Mouse (Mus musculus) embryonic fibroblast, embryonic 13.5 days (primary cell): Measurements from ENCODE around the gene Car5a. TPM values are rescaled to one million over a fixed set of nuclear protein-coding genes. Genes with fewer than 3 reads are reported as not detected.

Experiments
- H3K27ac ChIP-seq: 2 replicates; pipeline ENCODE4 v1.5.1; 2012; ENCODE audit warnings: low read length, control low read depth, inconsistent platforms; ENCODE audit not compliant: insufficient read depth
- H3K4me1 ChIP-seq: 2 replicates; pipeline ENCODE4 v1.6.1; 2011; ENCODE audit warnings: low read length; ENCODE audit not compliant: control insufficient read depth, insufficient read depth
- H3K4me3 ChIP-seq: 2 replicates; pipeline ENCODE4 v1.5.1; 2011; ENCODE audit warnings: mild to moderate bottlenecking, control low read depth, low read length; ENCODE audit not compliant: insufficient read depth
- CTCF ChIP-seq: IDR thresholded peaks from 2 replicates; pipeline ENCODE4 v1.5.1; 2011; ENCODE audit warnings: mild to moderate bottlenecking, control low read depth, low read length, moderate library complexity, borderline replicate concordance; ENCODE audit not compliant: insufficient read depth
- POLR2A ChIP-seq: IDR thresholded peaks from 2 replicates; pipeline ENCODE4 v1.6.1; 2011; ENCODE audit warnings: low read depth, mild to moderate bottlenecking, control low read depth, low read length, moderate library complexity
- polyA plus RNA-seq: library from polyadenylated mRNA; stranded (reverse); fragments of >200 nt; gene quantifications from 2 replicates; pipeline ENCODE4 v1.2.4, GENCODE M21; 2011; ENCODE audit warnings: low read depth; ENCODE audit not compliant: missing spikeins, insufficient read length

Car5a gene
- polyA plus RNA-seq, 1 experiment, result 3.5 TPM

DNA sequence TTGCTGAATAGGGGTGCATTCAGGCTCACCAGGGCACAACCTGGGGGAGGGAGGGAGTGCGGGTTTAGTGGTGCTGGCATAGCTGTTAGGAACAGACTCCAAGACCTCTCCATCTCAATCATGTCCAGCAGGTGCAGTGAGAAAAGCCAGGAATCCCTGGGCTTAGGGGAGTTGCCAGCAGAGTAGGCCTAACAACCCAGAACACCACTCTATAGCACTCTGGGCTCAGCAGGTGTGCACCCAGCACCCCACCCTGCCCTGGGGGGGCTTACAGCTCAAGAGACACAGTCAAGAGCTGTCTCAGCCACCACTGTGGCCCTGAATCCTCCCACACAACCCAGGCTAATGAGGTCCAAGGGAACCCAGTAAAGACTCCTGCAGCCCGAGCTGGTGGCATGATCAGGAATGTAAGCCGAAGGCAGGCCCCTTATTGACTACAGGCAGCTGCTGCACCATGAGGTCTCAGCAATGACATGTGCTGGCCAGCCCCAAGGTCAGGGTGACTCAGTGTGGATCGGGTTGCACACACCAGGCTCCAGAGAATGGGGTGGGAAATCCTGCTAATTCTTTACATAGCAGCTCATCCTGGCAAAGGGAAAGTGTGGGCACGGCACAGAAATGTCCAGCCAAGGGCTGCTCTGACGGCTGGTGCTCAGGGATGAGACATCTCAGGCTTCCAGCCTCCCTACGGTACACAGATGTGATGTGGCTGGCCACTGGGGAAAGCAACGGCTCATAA is 43.0 kb downstream of the Car5a start:
- no peak overlapping the region for H3K4me3 ChIP-seq
- H3K27ac ChIP-seq, result peak overlapping the region; percentile 34
- no peak for TF ChIP-seq POLR2A
- peaks cover 38% of the 10 kb centered on the region for H3K4me1 ChIP-seq

DNA sequence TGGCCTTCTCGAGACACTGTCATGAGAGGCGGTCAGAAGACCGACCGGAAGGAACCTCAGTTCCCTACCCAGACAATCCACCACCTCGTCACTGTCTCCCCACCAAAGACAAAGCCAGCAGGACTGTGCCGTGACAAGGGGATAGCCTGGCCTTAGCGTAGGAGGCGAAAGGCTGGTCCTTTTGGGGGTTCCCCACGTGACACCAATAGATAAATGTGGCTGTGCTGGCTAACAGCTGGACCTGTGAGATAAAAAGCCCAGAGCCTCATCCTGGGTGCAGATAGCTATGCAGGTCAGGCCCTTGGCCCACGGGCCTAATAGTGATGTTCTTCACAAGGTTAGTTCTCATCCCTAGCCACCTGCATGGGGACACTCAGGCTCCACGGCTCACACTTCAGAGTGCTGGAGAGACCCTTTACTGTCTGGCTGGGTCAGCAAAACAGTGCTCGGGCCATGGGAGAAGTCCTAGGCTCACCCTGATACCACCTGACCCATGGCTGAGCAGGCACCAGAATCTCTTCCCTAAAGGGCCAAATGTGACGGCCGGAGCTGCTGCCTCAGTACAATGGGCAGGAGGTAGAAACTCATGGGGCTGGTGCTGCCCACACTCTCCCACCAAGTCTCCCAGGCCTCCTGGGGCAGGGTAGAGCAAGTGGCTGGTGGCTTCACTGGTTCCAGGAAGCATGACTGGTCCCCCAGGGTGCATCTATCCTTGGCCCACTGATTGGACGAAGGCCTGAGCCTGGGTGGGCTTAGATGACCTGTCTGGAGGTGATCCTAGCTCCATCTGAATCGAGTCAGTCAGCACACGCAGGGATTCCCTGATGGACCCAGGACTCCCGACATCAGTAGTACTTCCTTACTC is 45.3 kb downstream of the Car5a start:
- Histone ChIP-seq H3K4me1 (peaks cover 35% of the 10 kb centered on the region), H3K4me3 (no peak overlapping the region), H3K27ac (peak overlapping the region; percentile 92)
- TF ChIP-seq CTCF (no peak), POLR2A (no peak)

DNA sequence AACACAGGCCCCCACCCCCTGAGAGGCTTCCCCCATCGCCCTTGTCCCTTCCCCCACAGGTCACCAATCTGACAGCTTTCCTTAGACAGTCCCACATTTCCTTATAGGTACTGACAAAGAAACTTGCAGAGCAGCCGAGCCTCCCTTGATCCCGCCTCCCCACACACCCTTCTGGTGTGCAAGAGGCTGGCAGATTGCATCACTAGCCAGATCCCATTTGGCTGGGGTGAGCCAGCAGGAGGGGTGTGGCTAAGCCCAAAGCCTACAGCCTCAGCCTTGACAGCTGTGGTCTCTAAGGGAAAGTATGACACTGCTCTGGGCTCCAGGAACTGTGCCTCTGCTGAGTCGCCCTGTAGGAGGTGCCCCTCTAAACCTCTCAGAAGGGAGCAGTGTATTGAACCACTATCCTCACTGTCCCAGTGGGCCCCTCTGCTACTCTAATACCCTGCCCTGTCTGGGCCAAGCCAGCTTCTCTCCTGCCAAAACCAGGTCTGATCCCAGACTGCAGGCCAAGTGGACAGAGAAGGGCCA is 46.2 kb downstream of the Car5a start:
- TF ChIP-seq POLR2A (0 out of 2 replicates have a peak, but pooled peaks have one; percentile 56), CTCF (no peak)
- Histone ChIP-seq H3K4me3 (no peak overlapping the region), H3K4me1 (peaks cover 35% of the 10 kb centered on the region)

DNA sequence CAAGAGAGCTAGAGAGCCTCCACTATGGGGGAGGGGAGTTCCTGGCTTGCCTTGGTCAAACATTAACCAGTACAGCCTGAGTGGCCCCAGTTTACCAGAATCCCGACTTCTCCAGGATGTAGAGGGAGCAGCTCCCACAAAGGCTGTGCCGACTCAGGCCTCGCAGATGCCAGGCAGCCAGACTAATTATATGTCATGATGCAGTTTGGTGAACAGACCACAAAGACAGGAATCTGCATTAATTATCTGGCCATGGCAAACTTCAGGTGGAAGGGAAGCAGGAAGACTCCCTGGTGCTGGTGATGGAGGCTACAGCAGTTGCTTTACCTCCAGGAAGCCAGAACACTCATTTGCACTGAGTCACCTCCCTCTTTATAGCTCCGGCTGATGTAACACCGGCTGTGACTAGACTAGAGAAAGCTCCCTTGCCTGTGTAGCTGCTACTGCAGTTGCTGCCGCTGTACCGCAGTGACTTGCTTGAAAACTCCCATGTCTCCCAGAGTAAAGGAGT is 46.8 kb downstream of the Car5a start:
- TF ChIP-seq POLR2A (peak; percentile 64; the same call in 1 of the 2 replicates), CTCF (no peak)
- no peak overlapping the region for H3K4me3 ChIP-seq
- H3K27ac ChIP-seq, result peak overlapping the region; percentile 92
- peaks cover 35% of the 10 kb centered on the region for H3K4me1 ChIP-seq

More for the DNA sequence above, 46.2 kb downstream of the Car5a start:
- peak overlapping the region; percentile 92 for H3K27ac ChIP-seq

- H3K27ac ChIP-seq, result peak overlapping the region; percentile 92
- H3K4me3 ChIP-seq, result no peak overlapping the region
- H3K4me1 ChIP-seq, result peaks cover 29% of the 10 kb centered on the region
- TF ChIP-seq CTCF, result no peak
- 0 out of 2 replicates have a peak, but pooled peaks have one; percentile 16 for TF ChIP-seq POLR2A
Measured at GRCm38 (mm10) chr8:121897205-121897604, 47.5 kb downstream of the Car5a start.

GRCm38 (mm10) chr8:121896476-121897145 is 48.1 kb downstream of the Car5a start:
- TF ChIP-seq CTCF (no peak), POLR2A (no peak)
- no peak overlapping the region for H3K4me3 ChIP-seq
- peaks cover 27% of the 10 kb centered on the region for H3K4me1 ChIP-seq
- no peak overlapping the region; the same call in 1 of the 2 replicates for H3K27ac ChIP-seq

DNA sequence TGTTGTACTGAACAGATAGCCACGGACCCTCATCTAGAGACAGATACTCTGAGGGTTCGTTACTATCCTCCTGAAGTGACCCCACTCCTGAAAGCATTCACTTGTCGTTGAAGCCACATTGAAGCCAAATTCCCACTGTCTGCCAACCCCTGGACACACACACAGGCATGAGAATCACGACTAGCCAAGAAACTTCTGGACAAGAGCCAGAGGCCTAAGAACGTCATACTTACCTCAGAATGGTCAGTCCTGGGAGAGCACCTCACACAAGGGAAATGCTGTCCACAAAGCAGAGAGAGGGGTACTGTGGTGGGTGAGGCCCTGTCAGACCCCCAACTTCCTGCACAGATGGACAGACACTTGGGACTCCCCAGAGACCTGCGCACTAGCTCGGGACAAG is 48.8 kb downstream of the Car5a start:
- TF ChIP-seq POLR2A (no peak), CTCF (no peak)

GRCm38 (mm10) chr8:121892875-121893274 is 51.8 kb downstream of the Car5a start:
- peaks cover 25% of the 10 kb centered on the region for H3K4me1 ChIP-seq
- TF ChIP-seq CTCF (no peak), POLR2A (no peak)
- no peak overlapping the region for H3K27ac ChIP-seq
- no peak overlapping the region for H3K4me3 ChIP-seq

More for the DNA sequence above, 48.8 kb downstream of the Car5a start:
- peaks cover 20% of the 10 kb centered on the region for H3K4me1 ChIP-seq
- no peak overlapping the region for H3K27ac ChIP-seq
- H3K4me3 ChIP-seq, result no peak overlapping the region

DNA sequence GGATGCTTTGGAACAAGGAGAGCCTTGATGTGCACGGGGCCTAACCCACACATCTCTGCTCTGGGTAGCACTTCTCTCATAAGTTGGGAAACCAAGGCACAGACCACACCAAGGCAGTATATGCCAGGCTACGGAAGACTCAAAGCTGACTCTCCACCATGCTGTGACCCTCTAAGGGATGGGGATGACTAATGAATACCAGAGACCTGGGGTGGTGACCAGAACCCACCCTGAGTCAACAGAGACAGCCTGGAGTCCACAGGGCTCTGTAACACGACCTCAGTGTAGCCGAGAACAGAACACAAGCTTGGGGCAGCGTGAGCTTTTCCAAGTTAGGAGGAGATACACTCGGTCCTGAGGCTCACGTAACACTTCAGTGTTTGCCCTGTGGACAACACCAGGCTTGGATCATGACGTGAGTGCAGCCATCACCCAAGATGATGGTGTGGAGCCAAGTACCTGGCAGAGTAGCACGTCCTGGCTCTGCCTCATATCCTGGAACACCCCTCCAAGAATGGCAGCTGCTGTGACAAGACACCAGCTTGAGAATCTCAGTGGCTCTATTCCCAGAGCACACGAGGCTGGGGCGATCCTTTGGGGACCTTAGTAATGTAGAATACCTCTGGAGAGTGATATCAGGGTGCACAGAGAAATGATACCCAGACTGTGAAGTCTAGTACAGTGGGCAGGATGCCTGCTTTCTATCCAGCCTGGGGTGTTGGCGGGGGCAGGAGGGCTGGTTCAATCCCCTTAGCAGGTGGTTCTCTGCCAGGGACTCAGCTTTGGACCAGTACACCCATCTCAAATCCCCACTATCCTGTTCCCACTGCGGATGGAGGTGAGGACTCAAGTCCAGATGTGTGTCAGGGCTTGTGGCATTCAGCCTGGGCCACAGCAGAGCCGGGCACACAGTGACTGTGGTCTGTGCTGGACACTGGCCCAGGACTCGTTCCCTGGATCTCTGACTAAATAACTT is 54.6 kb downstream of the Car5a start:
- no peak overlapping the region for H3K27ac ChIP-seq
- TF ChIP-seq CTCF (no peak), POLR2A (no peak)
- no peak overlapping the region for H3K4me3 ChIP-seq
- peaks cover 11% of the 10 kb centered on the region for H3K4me1 ChIP-seq
